Mouse (Mus musculus) heart, embryonic 12.5 days (tissue): ENCODE results near the gene Ldb3. TPM values are rescaled to one million over a fixed set of nuclear protein-coding genes. Genes with fewer than 3 reads are reported as not detected.

Source experiments
- ATAC-seq: fragments of 200-750 bp; cut with Nextera tagmentation; 2 replicates; pipeline ENCODE4 v1.8.0; 2017; ENCODE audit warnings: moderate TSS enrichment, moderate library complexity; ENCODE audit not compliant: insufficient number of reproducible peaks, low FRiP score
- H3K27ac ChIP-seq: fragments of 300-500 bp; sonication (generic); 2 replicates; pipeline ENCODE4 v1.5.1; 2016; ENCODE audit warnings: mild to moderate bottlenecking, moderate library complexity; ENCODE audit not compliant: poor library complexity, severe bottlenecking
- H3K27me3 ChIP-seq: fragments of 300-500 bp; sonication (generic); replicated peaks from 2 replicates; pipeline ENCODE4 v1.6.1; 2016; ENCODE audit warnings: mild to moderate bottlenecking, moderate library complexity
- H3K36me3 ChIP-seq: fragments of 300-500 bp; sonication (generic); 2 replicates; pipeline ENCODE4 v1.6.1; 2016; ENCODE audit warnings: mild to moderate bottlenecking, moderate library complexity
- H3K4me1 ChIP-seq: fragments of 300-500 bp; sonication (generic); replicated peaks from 2 replicates; pipeline ENCODE4 v1.6.1; 2016; ENCODE audit warnings: mild to moderate bottlenecking
- H3K4me2 ChIP-seq: fragments of 300-500 bp; sonication (generic); 2 replicates; pipeline ENCODE4 v1.6.1; 2016; ENCODE audit warnings: mild to moderate bottlenecking, moderate library complexity
- H3K4me3 ChIP-seq: fragments of 300-500 bp; sonication (generic); 2 replicates; pipeline ENCODE4 v1.5.1; 2016; ENCODE audit warnings: mild to moderate bottlenecking
- H3K9ac ChIP-seq: fragments of 300-500 bp; sonication (generic); 2 replicates; pipeline ENCODE4 v1.6.1; 2016; ENCODE audit warnings: mild to moderate bottlenecking, moderate library complexity
- H3K9me3 ChIP-seq: fragments of 300-500 bp; sonication (generic); replicated peaks from 2 replicates; pipeline ENCODE4 v1.6.1; 2016; ENCODE audit warnings: mild to moderate bottlenecking, moderate library complexity
- WGBS: fragments of 180-500 bp; shearing (Covaris S2); methylation state at CpG from one replicate; pipeline ENCODE4 v1.1.7; 2016; 5-methylcytosine and 5-hydroxymethylcytosine counted together
- polyA plus RNA-seq: library from polyadenylated mRNA; unstranded; fragments of >200 nt; fragmentation: Nextera tagmentation; extraction: Ambion mirVana; gene quantifications from 2 replicates; pipeline ENCODE4 v1.2.1, GENCODE M21; 2016

The Ldb3 gene
- polyA plus RNA-seq, 1 experiment from 2014 or later = 226 TPM

- 62% methylated on average over 4 of the region's 4 CpGs for WGBS
- Histone ChIP-seq H3K4me1 (peaks cover 46% of the 10 kb centered on the region), H3K27ac (no peak overlapping the region), H3K36me3 (no peaks in the 10 kb centered on the region), H3K9me3 (no peaks in the 10 kb centered on the region), H3K27me3 (no peaks in the 10 kb centered on the region), H3K4me2 (peak overlapping the region; percentile 75), H3K4me3 (peak overlapping the region; percentile 8), H3K9ac (peak overlapping the region; percentile 52; the same call in 1 of the 2 replicates)
- ATAC-seq = no peak
Measured at GRCm38 (mm10) chr14:34499664-34500063, 88.8 kb downstream of the Ldb3 start.

GRCm38 (mm10) chr14:34497346-34497745, 91.1 kb downstream of the Ldb3 start:
- H3K4me3 ChIP-seq = no peak overlapping the region
- no peak for ATAC-seq
- H3K4me2 ChIP-seq = no peak overlapping the region
- no peak overlapping the region for H3K27ac ChIP-seq
- no peaks in the 10 kb centered on the region for H3K9me3 ChIP-seq
- H3K9ac ChIP-seq = no peak overlapping the region
- no peaks in the 10 kb centered on the region for H3K27me3 ChIP-seq
- H3K36me3 ChIP-seq = no peaks in the 10 kb centered on the region
- peaks cover 55% of the 10 kb centered on the region for H3K4me1 ChIP-seq
- WGBS = 62% methylated on average over 3 of the region's 3 CpGs

GRCm38 (mm10) chr14:34493682-34494081, 94.8 kb downstream of the Ldb3 start:
- H3K27ac ChIP-seq = no peak overlapping the region
- no peak for ATAC-seq
- no peak overlapping the region for H3K4me3 ChIP-seq
- 82% methylated on average over 3 of the region's 3 CpGs for WGBS
- no peaks in the 10 kb centered on the region for H3K9me3 ChIP-seq
- no peaks in the 10 kb centered on the region for H3K27me3 ChIP-seq
- H3K36me3 ChIP-seq = no peaks in the 10 kb centered on the region
- H3K9ac ChIP-seq = no peak overlapping the region
- peaks cover 61% of the 10 kb centered on the region for H3K4me1 ChIP-seq
- H3K4me2 ChIP-seq = no peak overlapping the region

- Histone ChIP-seq H3K36me3 (no peaks in the 10 kb centered on the region), H3K4me3 (no peak overlapping the region), H3K27me3 (no peaks in the 10 kb centered on the region), H3K9me3 (no peaks in the 10 kb centered on the region), H3K4me1 (peaks cover 61% of the 10 kb centered on the region), H3K4me2 (no peak overlapping the region), H3K9ac (no peak overlapping the region), H3K27ac (no peak overlapping the region)
- ATAC-seq = no peak
- 73% methylated on average over 2 of the region's 2 CpGs for WGBS
Measured at GRCm38 (mm10) chr14:34492688-34493087, 95.8 kb downstream of the Ldb3 start.

- H3K4me1 ChIP-seq = peaks cover 63% of the 10 kb centered on the region
- no peak for ATAC-seq
- H3K36me3 ChIP-seq = no peaks in the 10 kb centered on the region
- H3K27ac ChIP-seq = no peak overlapping the region
- H3K9me3 ChIP-seq = no peaks in the 10 kb centered on the region
- H3K4me2 ChIP-seq = no peak overlapping the region
- H3K27me3 ChIP-seq = no peaks in the 10 kb centered on the region
- WGBS = 53% methylated on average over 1 of the region's 1 CpGs
- H3K9ac ChIP-seq = no peak overlapping the region
- no peak overlapping the region for H3K4me3 ChIP-seq
Measured at GRCm38 (mm10) chr14:34490965-34491364, 97.5 kb downstream of the Ldb3 start.

GRCm38 (mm10) chr14:34489928-34490327, 98.6 kb downstream of the Ldb3 start:
- Histone ChIP-seq H3K4me2 (no peak overlapping the region), H3K9ac (no peak overlapping the region), H3K27me3 (no peaks in the 10 kb centered on the region), H3K9me3 (no peaks in the 10 kb centered on the region), H3K4me3 (no peak overlapping the region), H3K4me1 (peaks cover 64% of the 10 kb centered on the region), H3K36me3 (no peaks in the 10 kb centered on the region), H3K27ac (peak overlapping the region; percentile 37; the same call in 1 of the 2 replicates)
- ATAC-seq = no peak
- 14% methylated on average over 2 of the region's 2 CpGs for WGBS

- Histone ChIP-seq H3K27ac (peak overlapping the region; percentile 47; the same call in 1 of the 2 replicates), H3K27me3 (no peaks in the 10 kb centered on the region), H3K4me2 (no peak overlapping the region), H3K4me3 (no peak overlapping the region), H3K9ac (no peak overlapping the region), H3K9me3 (no peaks in the 10 kb centered on the region), H3K4me1 (peaks cover 62% of the 10 kb centered on the region), H3K36me3 (no peaks in the 10 kb centered on the region)
- no peak for ATAC-seq
- 33% methylated on average over 8 of the region's 8 CpGs for WGBS
Measured at GRCm38 (mm10) chr14:34486169-34486568, 102.3 kb downstream of the Ldb3 start.

GRCm38 (mm10) chr14:34483469-34484341, 104.8 kb downstream of the Ldb3 start:
- Histone ChIP-seq H3K4me2 (peak overlapping the region; percentile 29), H3K36me3 (no peaks in the 10 kb centered on the region), H3K9me3 (no peaks in the 10 kb centered on the region), H3K9ac (peak overlapping the region; percentile 22; the same call in 1 of the 2 replicates), H3K4me3 (no peak overlapping the region), H3K27me3 (no peaks in the 10 kb centered on the region), H3K27ac (peak overlapping the region; percentile 89), H3K4me1 (peaks cover 58% of the 10 kb centered on the region)
- ATAC-seq = 0 out of 2 replicates have a peak, but pooled peaks have one; percentile 40
- 27% methylated on average over 6 of the region's 6 CpGs for WGBS

Other genes with a start within 250 kb of the Ldb3 start
- gene Fam25c, start 233.2 kb downstream of the Ldb3 start, polyA plus RNA-seq = not detected in 2 replicates
- gene Sncg, start 213.9 kb downstream of the Ldb3 start, polyA plus RNA-seq = 1.9 and 2.3 TPM in 2 replicates
- 31.3 and 32.0 TPM in 2 replicates for gene Mmrn2, start 213.2 kb downstream of the Ldb3 start, polyA plus RNA-seq
- gene Bmpr1a, start 85.3 kb downstream of the Ldb3 start, polyA plus RNA-seq = 53.9 and 58.0 TPM in 2 replicates
- not detected in 2 replicates for gene 9230112D13Rik, start 65.9 kb downstream of the Ldb3 start, polyA plus RNA-seq
- 4.3 and 4.9 TPM in 2 replicates for gene Opn4, start 11.5 kb upstream of the Ldb3 start, polyA plus RNA-seq
- gene Wapl, start 85.2 kb upstream of the Ldb3 start, polyA plus RNA-seq = 24.0 and 25.1 TPM in 2 replicates
- gene Grid1, start 231.4 kb upstream of the Ldb3 start, polyA plus RNA-seq = 0.44 and 0.51 TPM in 2 replicates